ENCODE assay signal across 9 mouse cellular contexts in the genomic region with DNA sequence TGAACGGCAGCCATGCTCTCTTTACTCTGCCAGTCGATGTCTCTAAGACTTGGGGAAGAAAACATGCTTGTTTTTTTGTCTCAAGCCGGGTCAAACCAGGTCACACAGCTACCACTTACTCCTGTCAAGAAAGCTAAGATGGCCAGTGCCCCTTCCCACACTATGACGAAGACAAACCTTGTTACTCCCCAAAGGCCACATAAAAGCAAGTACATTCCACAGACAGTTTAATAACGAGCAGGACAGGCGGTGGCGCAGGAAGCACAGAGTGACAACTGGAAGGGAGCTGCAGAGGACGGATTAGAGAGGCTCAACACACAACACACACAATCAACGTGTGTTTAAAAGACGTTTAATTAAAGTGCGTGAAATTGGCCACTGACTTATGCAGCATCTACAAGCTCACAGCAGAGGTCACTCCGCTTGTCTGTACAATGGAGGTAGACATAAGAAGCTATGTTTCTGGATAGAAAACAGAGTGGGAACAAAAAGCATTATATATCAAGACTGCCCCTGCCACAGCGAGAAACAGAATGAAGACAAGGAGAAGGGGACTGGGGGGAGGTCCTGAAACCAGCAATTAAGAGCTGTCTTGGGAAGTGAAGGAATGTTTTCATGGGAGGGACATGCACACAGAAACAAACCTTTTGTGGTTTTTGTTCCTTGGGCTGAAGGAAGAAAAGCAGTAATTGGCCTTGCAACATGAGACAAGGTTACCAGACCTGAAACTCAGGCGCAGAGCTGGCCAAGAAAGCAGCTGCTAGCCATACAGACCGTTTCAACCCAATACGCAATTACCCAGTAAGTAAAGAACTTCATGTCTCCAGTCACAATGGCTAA.
DNase-seq lines count a peak whose midpoint lies in the region; ATAC-seq and TF ChIP-seq lines count a peak whose summit lies in the region.
"Had no signal": no experiment of that assay in that cellular context is flagged by ENCODE, and none has a peak within 500 bp of the region (broad histone marks: within the 10 kb centered on the region; RNA-seq: fewer than 3 reads in every experiment).

No protein-coding gene starts in this region.

- H3K4me3 ChIP-seq in kidney, adult 2 months (ENCODE audit: insufficient read depth, low read depth, low read length), result no peak overlapping the region
- H3K4me3 ChIP-seq in embryonic facial prominence, embryonic 13.5 days, result no peak overlapping the region
- H3K4me3 ChIP-seq in kidney, embryonic 14.5 days (ENCODE audit: low read length), result no peak overlapping the region
- no peak overlapping the region for H3K4me3 ChIP-seq in midbrain, embryonic 15.5 days
- no peak overlapping the region for H3K4me3 ChIP-seq in thymus, adult 2 months (ENCODE audit: control insufficient read depth, insufficient read depth, low read length)

- H3K27ac ChIP-seq in kidney, adult 2 months (ENCODE audit: insufficient read depth, low read depth, low read length), result no peak overlapping the region
- 0 out of 2 replicates have a peak overlapping the region, but pooled peaks have one; percentile 18 for H3K27ac ChIP-seq in embryonic facial prominence, embryonic 13.5 days
- no peak overlapping the region for H3K27ac ChIP-seq in kidney, embryonic 14.5 days (ENCODE audit: low read depth, low read length)
- H3K27ac ChIP-seq in midbrain, embryonic 15.5 days, result no peak overlapping the region
- H3K27ac ChIP-seq in thymus, adult 2 months (ENCODE audit: control insufficient read depth, insufficient read depth, low read length), result no peak overlapping the region

- WGBS in kidney, adult 2 months, result 45% methylated on average over 16 of the region's 16 CpGs
- 34% methylated on average over 16 of the region's 16 CpGs for WGBS in embryonic facial prominence, embryonic 13.5 days
- WGBS in kidney, embryonic 14.5 days, result 34% methylated on average over 16 of the region's 16 CpGs
- WGBS in midbrain, embryonic 15.5 days, result 25% methylated on average over 16 of the region's 16 CpGs
- 91% methylated on average over 16 of the region's 16 CpGs for WGBS in thymus, adult 2 months

- H3K4me1 ChIP-seq in kidney, adult 2 months (ENCODE audit: control insufficient read depth, insufficient read depth, low read length), result no peaks in the 10 kb centered on the region
- peaks cover 9% of the 10 kb centered on the region; the same call in 1 of the 2 replicates for H3K4me1 ChIP-seq in embryonic facial prominence, embryonic 13.5 days
- no peaks in the 10 kb centered on the region for H3K4me1 ChIP-seq in kidney, embryonic 14.5 days (ENCODE audit: control insufficient read depth, insufficient read depth, low read length)
- H3K4me1 ChIP-seq in midbrain, embryonic 15.5 days, result peaks cover 7% of the 10 kb centered on the region; the same call in 1 of the 2 replicates
- no peaks in the 10 kb centered on the region for H3K4me1 ChIP-seq in thymus, adult 2 months (replicated peaks; ENCODE audit: control insufficient read depth, insufficient read depth, low read length)

- H3K9me3 ChIP-seq in embryonic facial prominence, embryonic 13.5 days, result no peaks in the 10 kb centered on the region
- H3K9me3 ChIP-seq in kidney, embryonic 14.5 days (ENCODE audit: control insufficient read depth, low read length), result no peaks in the 10 kb centered on the region
- H3K9me3 ChIP-seq in midbrain, embryonic 15.5 days, result no peaks in the 10 kb centered on the region

- no peaks in the 10 kb centered on the region for H3K27me3 ChIP-seq in kidney, adult 2 months (replicated peaks; ENCODE audit: control insufficient read depth, insufficient read depth, low read length)
- H3K27me3 ChIP-seq in embryonic facial prominence, embryonic 13.5 days, result no peaks in the 10 kb centered on the region
- no peaks in the 10 kb centered on the region for H3K27me3 ChIP-seq in kidney, embryonic 14.5 days (ENCODE audit: control insufficient read depth, insufficient read depth, low read length)
- H3K27me3 ChIP-seq in midbrain, embryonic 15.5 days (replicated peaks), result no peaks in the 10 kb centered on the region
- H3K27me3 ChIP-seq in thymus, adult 2 months (ENCODE audit: control insufficient read depth, insufficient read depth, low read length), result no peaks in the 10 kb centered on the region

- H3K36me3 ChIP-seq in kidney, adult 2 months (ENCODE audit: control insufficient read depth, insufficient read depth, low read length), result no peaks in the 10 kb centered on the region
- no peaks in the 10 kb centered on the region for H3K36me3 ChIP-seq in embryonic facial prominence, embryonic 13.5 days
- no peaks in the 10 kb centered on the region for H3K36me3 ChIP-seq in kidney, embryonic 14.5 days (ENCODE audit: control insufficient read depth, insufficient read depth, low read length)
- no peaks in the 10 kb centered on the region for H3K36me3 ChIP-seq in midbrain, embryonic 15.5 days (replicated peaks)
- no peaks in the 10 kb centered on the region for H3K36me3 ChIP-seq in thymus, adult 2 months (ENCODE audit: control insufficient read depth, insufficient read depth, low read length)

- TF ChIP-seq POLR2A in kidney, adult 2 months (IDR thresholded peaks at IDR 0.05; ENCODE audit: low read depth, low read length), result no peak
- TF ChIP-seq POLR2A in thymus, adult 2 months (IDR thresholded peaks at IDR 0.05; ENCODE audit: control insufficient read depth, extremely low read depth, insufficient read depth, low read length, poor library complexity), result no peak

- H3K9ac ChIP-seq in embryonic facial prominence, embryonic 13.5 days, result no peak overlapping the region
- H3K9ac ChIP-seq in kidney, embryonic 14.5 days (ENCODE audit: low read depth, low read length), result no peak overlapping the region
- no peak overlapping the region for H3K9ac ChIP-seq in midbrain, embryonic 15.5 days

- ATAC-seq in embryonic facial prominence, embryonic 13.5 days (ENCODE audit: insufficient number of reproducible peaks, insufficient read depth, low FRiP score, low TSS enrichment, low read depth), result no peak
- peak; percentile 57; the same call in 1 of the 2 replicates for ATAC-seq in kidney, embryonic 14.5 days (ENCODE audit: low FRiP score, low TSS enrichment)
- peak; percentile 45; the same call in 1 of the 2 replicates for ATAC-seq in midbrain, embryonic 15.5 days (replicated peaks)
- no peak for ATAC-seq in erythroid progenitor cell, adult 5-6 weeks (replicated peaks; ENCODE audit: low FRiP score, poor library complexity, severe bottlenecking)

- DNase-seq in kidney, adult 2 months, result peak; percentile 9
- DNase-seq in kidney, adult 8-10 months, result no peak
- DNase-seq in thymus, postnatal 0 days (ENCODE audit: low spot score), result no peak
- no peak for DNase-seq in thymus, adult 2 months
- DNase-seq: lung, postnatal 10 days had no signal

- no peak for TF ChIP-seq CTCF in kidney, adult 2 months (conservative IDR thresholded peaks at IDR 0.05; ENCODE audit: insufficient read depth, insufficient read length, low read depth, low read length)
- TF ChIP-seq CTCF in thymus, adult 2 months (IDR thresholded peaks at IDR 0.05; ENCODE audit: borderline replicate concordance, control insufficient read depth, extremely low read depth, insufficient read depth, low read length, poor library complexity), result no peak

- H3K4me2 ChIP-seq in embryonic facial prominence, embryonic 13.5 days, result no peak overlapping the region
- no peak overlapping the region for H3K4me2 ChIP-seq in kidney, embryonic 14.5 days (replicated peaks; ENCODE audit: low read depth, low read length)
- no peak overlapping the region for H3K4me2 ChIP-seq in midbrain, embryonic 15.5 days

Comparison
In these comparisons a context has a peak if more than half of its experiments do, and no peak if none do; other contexts are left out.
1. ATAC-seq: peak in kidney, embryonic 14.5 days (single experiment) and midbrain, embryonic 15.5 days (single experiment); none in embryonic facial prominence, embryonic 13.5 days (single experiment) and erythroid progenitor cell, adult 5-6 weeks (single experiment).